Mouse (Mus musculus): Measurements from ENCODE around the gene F2rl1.

GRCm38 (mm10) chr13:95521029-95521428 is 4.0 kb downstream of the F2rl1 start:
- TF ChIP-seq CTCF (IDR thresholded peaks at IDR 0.05; ENCODE audit: control insufficient read depth, insufficient read depth, insufficient read length) (no peak), FOSL1 (IDR thresholded peaks at IDR 0.05; ENCODE audit: insufficient read depth, low read length, poor library complexity, severe bottlenecking) (no peak), MYOD1 (IDR thresholded peaks at IDR 0.05; ENCODE audit: control insufficient read depth, insufficient read length, low read depth) (no peak), CEBPB (IDR thresholded peaks at IDR 0.05; ENCODE audit: low read depth) (no peak), MAX (IDR thresholded peaks at IDR 0.05) (no peak)
